Mouse (Mus musculus): ENCODE measurements around the gene Mup14. TPM values are rescaled to one million over a fixed set of nuclear protein-coding genes. Genes with fewer than 3 reads are reported as not detected.

The Mup14 gene
- not detected for polyA plus RNA-seq (2015; fragmentation: Illumina TruSeq; extraction: RNeasy Lipid Tissue Mini Kit (QIAGEN cat#74804); ENCODE audit: insufficient read depth, low replicate concordance)

GRCm38 (mm10) chr4:61303900-61304299, at the start of gene Mup14:
Gene Mup14 (minus strand): TSS chr4:61304000.

Other genes starting within 250 kb of the Mup14 start
- not detected for gene Mup13, start 75.7 kb downstream of the Mup14 start, polyA plus RNA-seq (2015; fragmentation: Illumina TruSeq; extraction: RNeasy Lipid Tissue Mini Kit (QIAGEN cat#74804); ENCODE audit: insufficient read depth, low replicate concordance)
- gene Mup15, start 135.7 kb upstream of the Mup14 start, polyA plus RNA-seq (2015; fragmentation: Illumina TruSeq; extraction: RNeasy Lipid Tissue Mini Kit (QIAGEN cat#74804); ENCODE audit: insufficient read depth, low replicate concordance): not detected
- gene Mup16, start 215.5 kb upstream of the Mup14 start, polyA plus RNA-seq (2015; fragmentation: Illumina TruSeq; extraction: RNeasy Lipid Tissue Mini Kit (QIAGEN cat#74804); ENCODE audit: insufficient read depth, low replicate concordance): not detected

Data from spleen, adult 10 weeks (tissue).